Mouse (Mus musculus) embryonic fibroblast, embryonic 13.5 days (primary cell): ENCODE measurements at regions not wholly inside any gene's neighbourhood (a gene's known extent, or its start where the extent isn't known, plus 50 kb on each side); places are given as distances from the start of the nearest gene placed in this dataset.

Source experiments
- CTCF ChIP-seq: IDR thresholded peaks from 2 replicates; pipeline ENCODE4 v1.5.1; 2011; ENCODE audit warnings: mild to moderate bottlenecking, control low read depth, low read length, moderate library complexity, borderline replicate concordance; ENCODE audit not compliant: insufficient read depth
- POLR2A ChIP-seq: IDR thresholded peaks from 2 replicates; pipeline ENCODE4 v1.6.1; 2011; ENCODE audit warnings: low read depth, mild to moderate bottlenecking, control low read depth, low read length, moderate library complexity

DNA sequence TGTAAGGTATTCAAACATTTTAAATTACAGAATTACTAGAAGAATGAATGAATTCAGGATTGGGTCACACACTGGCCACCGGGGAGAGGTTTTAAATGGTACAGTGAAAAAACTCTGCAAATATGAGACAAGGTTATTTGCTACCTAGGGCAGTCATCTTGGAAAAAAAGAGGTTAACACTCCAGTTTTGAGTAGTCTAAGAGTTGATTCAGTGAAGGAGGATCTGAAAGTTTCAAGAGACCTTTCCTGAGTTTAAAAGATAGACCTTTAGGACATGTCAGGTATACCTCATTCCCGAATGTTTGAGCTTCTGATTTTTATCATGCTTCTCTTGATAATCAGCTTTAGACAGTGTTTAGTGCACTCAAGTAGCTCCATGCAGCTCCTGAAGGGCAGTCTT lies 488.0 kb upstream of the A1bg start:
- TF ChIP-seq POLR2A (no peak), CTCF (no peak)
